Mouse (Mus musculus): ENCODE data around the gene Ccdc177.

Gene Ccdc177

DNA sequence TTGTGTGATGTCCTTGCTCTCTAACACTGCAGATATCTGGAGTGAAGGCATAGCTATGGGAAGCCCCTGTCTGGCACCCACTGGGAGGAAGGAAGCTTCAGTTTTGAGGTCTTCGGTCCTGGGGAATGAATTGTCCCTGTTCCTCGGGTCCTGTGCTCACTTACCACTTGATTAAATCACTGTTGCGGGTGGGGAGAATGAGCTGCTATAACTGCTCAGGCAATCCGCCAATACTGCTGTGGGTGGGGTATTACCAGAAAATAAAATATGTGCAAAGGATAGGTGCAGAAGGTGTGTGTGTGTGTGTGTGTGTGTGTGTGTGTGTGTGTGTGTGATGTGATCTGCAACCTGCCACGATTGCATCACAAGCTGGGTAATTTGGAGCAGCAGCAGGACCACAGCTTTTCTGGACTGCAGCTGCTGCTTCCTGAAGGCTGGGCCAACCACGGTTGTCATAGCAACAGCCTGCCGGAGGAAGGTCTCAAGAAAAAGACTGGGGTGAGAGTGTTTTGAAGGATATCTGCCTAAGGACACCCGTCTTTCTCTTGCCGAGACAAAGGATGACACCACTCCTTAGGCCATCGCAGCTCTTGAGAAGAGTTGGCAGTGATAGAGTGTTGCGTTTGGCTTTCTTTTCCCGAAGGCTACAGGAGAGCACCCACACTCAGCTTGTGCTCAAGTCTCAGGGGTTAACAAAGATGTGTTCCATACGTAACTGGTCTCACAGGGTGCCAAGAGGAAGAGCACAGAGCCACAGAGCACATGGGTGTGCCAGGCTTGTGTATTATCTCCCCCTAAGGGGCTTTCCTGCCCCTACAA is 23.8 kb downstream of the Ccdc177 start:
- no peaks in the 10 kb centered on the region for H3K36me3 ChIP-seq (ENCODE audit: control insufficient read depth, insufficient read depth, low read length, poor library complexity, severe bottlenecking)
- H3K27me3 ChIP-seq (ENCODE audit: control insufficient read depth, insufficient read depth, low read length, poor library complexity, severe bottlenecking) = no peaks in the 10 kb centered on the region; the same call in none of the 2 replicates
- no peak for DNase-seq (ENCODE audit: low read depth, low spot score)

- DNase-seq (ENCODE audit: low read depth, low spot score) = no peak
- Histone ChIP-seq H3K27me3 (ENCODE audit: control insufficient read depth, insufficient read depth, low read length, poor library complexity, severe bottlenecking) (no peaks in the 10 kb centered on the region; the same call in none of the 2 replicates), H3K36me3 (ENCODE audit: control insufficient read depth, insufficient read depth, low read length, poor library complexity, severe bottlenecking) (no peaks in the 10 kb centered on the region)
Observed at GRCm38 (mm10) chr12:80734526-80735470, 25.7 kb downstream of the Ccdc177 start.

GRCm38 (mm10) chr12:80730567-80730966 is 29.9 kb downstream of the Ccdc177 start:
- Histone ChIP-seq H3K27me3 (ENCODE audit: control insufficient read depth, insufficient read depth, low read length, poor library complexity, severe bottlenecking) (no peaks in the 10 kb centered on the region), H3K36me3 (ENCODE audit: control insufficient read depth, insufficient read depth, low read length, poor library complexity, severe bottlenecking) (no peaks in the 10 kb centered on the region)
- no peak for DNase-seq (ENCODE audit: low read depth, low spot score)

DNA sequence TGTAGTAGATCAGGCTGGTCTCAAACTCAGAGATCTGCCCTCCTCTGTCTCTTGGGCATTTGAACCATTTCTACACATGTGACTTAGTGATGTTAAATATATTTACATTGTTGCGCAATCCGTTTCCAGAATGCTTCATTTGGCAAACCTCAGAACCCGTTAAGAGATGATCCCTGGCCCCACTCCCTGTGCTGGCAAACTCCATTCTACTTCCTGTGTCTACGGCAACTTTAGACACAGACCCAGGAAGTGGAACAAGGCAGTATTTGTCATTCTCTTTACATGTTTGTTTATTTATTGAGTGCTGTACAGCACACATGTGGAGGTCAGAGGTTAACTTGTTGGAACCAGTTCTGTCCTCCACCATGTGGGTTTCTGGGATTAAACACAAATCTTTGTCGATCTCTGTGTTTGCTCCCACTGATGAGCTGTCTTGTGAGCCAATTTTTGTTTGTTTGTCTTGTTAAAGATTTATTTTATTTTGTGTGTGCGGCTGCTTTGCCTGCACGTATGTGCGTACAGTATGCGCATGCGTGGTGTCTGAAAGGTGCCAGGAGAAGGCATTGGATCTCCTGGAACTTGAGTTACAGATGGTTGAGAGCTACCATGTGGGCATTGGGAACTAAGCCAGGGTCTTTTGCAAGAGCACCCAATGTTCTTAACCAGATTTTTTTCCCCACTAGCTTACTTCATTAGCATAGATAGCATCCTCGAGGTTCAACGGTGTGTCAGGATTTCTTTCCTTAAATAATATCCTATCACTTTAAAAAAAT is 30.5 kb downstream of the Ccdc177 start:
- no peaks in the 10 kb centered on the region for H3K36me3 ChIP-seq (ENCODE audit: control insufficient read depth, insufficient read depth, low read length, poor library complexity, severe bottlenecking)
- DNase-seq (ENCODE audit: low read depth, low spot score) = no peak
- no peaks in the 10 kb centered on the region for H3K27me3 ChIP-seq (ENCODE audit: control insufficient read depth, insufficient read depth, low read length, poor library complexity, severe bottlenecking)

DNA sequence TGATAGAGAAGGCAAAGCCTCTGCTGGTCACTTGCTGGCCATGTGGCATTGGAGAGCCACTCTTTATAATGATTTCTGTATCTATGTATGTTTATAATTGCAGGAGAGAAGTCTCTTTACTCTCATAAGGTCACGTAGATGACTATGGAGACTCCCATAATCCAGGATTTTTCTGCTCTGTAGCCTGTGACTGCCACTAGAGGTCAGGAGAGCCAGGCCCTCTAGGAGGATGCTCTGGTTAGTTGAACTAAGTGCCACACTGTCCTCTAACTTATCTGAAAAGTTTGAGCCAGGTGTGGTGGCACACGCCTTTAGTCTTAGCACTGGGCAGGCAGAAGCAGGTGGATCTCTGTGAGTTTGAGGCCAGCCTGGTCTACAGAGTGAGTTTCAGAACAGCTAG is 31.7 kb downstream of the Ccdc177 start:
- H3K36me3 ChIP-seq (ENCODE audit: control insufficient read depth, insufficient read depth, low read length, poor library complexity, severe bottlenecking) = no peaks in the 10 kb centered on the region
- no peaks in the 10 kb centered on the region for H3K27me3 ChIP-seq (ENCODE audit: control insufficient read depth, insufficient read depth, low read length, poor library complexity, severe bottlenecking)
- no peak for DNase-seq (ENCODE audit: low read depth, low spot score)

- Histone ChIP-seq H3K36me3 (ENCODE audit: control insufficient read depth, insufficient read depth, low read length, poor library complexity, severe bottlenecking) (no peaks in the 10 kb centered on the region), H3K27me3 (ENCODE audit: control insufficient read depth, insufficient read depth, low read length, poor library complexity, severe bottlenecking) (no peaks in the 10 kb centered on the region)
- DNase-seq (ENCODE audit: low read depth, low spot score) = no peak
Observed at GRCm38 (mm10) chr12:80728207-80728606, 32.3 kb downstream of the Ccdc177 start.

- H3K36me3 ChIP-seq (ENCODE audit: control insufficient read depth, insufficient read depth, low read length, poor library complexity, severe bottlenecking) = no peaks in the 10 kb centered on the region
- peak; percentile 77 for DNase-seq (ENCODE audit: low read depth, low spot score)
- H3K27me3 ChIP-seq (ENCODE audit: control insufficient read depth, insufficient read depth, low read length, poor library complexity, severe bottlenecking) = no peaks in the 10 kb centered on the region
Observed at GRCm38 (mm10) chr12:80724853-80725559, 35.5 kb downstream of the Ccdc177 start.

DNA sequence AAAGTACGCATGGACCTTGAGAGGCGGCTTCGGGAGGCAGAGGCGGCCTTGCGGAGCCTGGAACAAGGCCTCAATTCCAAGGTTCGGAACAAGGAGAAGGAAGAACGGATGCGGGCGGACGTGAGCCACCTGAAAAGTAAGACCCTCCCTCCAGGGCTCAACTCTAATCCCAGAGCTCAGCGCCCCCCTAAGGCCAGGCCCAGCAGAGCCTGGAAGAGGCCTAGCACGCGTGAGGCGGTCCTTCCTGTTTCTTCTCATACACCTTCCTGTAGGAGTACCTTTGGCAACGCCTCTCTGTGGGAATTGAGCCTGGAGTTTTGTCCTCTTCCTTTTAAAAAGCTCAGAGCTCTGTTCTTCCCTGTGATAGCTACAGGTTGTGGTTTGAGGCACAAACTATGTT is 39.0 kb downstream of the Ccdc177 start:
- DNase-seq (ENCODE audit: low read depth, low spot score) = no peak

DNA sequence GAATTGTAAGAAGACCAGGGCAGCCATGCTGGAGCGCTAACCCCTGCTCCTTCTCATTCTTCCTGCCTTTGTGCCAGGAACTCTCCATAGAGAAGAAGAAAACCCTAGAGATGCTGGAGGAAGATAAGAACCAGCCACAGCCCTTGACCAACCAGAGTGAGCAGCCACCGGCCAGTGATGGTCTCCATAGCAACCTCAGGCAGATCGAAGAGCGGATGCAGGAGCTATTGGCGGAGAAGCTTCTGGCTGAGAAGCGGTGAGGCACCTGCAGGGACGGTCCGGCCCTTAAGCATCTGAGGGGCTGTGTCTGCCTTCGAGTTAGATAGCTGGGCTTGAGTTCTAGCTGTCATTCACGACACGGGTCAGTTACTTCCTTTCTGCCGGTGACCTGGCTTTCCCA is 40.0 kb downstream of the Ccdc177 start:
- Histone ChIP-seq H3K36me3 (ENCODE audit: control insufficient read depth, insufficient read depth, low read length, poor library complexity, severe bottlenecking) (no peaks in the 10 kb centered on the region), H3K27me3 (ENCODE audit: control insufficient read depth, insufficient read depth, low read length, poor library complexity, severe bottlenecking) (no peaks in the 10 kb centered on the region)
- DNase-seq (ENCODE audit: low read depth, low spot score) = no peak

More for the DNA sequence above, 39.0 kb downstream of the Ccdc177 start:
- H3K27me3 ChIP-seq (ENCODE audit: control insufficient read depth, insufficient read depth, low read length, poor library complexity, severe bottlenecking) = no peaks in the 10 kb centered on the region
- no peaks in the 10 kb centered on the region for H3K36me3 ChIP-seq (ENCODE audit: control insufficient read depth, insufficient read depth, low read length, poor library complexity, severe bottlenecking)

GRCm38 (mm10) chr12:80719141-80719540 is 41.3 kb downstream of the Ccdc177 start:
- Histone ChIP-seq H3K36me3 (ENCODE audit: control insufficient read depth, insufficient read depth, low read length, poor library complexity, severe bottlenecking) (no peaks in the 10 kb centered on the region), H3K27me3 (ENCODE audit: control insufficient read depth, insufficient read depth, low read length, poor library complexity, severe bottlenecking) (no peaks in the 10 kb centered on the region)
- DNase-seq (ENCODE audit: low read depth, low spot score) = no peak

- no peak for DNase-seq (ENCODE audit: low read depth, low spot score)
- Histone ChIP-seq H3K36me3 (ENCODE audit: control insufficient read depth, insufficient read depth, low read length, poor library complexity, severe bottlenecking) (no peaks in the 10 kb centered on the region), H3K27me3 (ENCODE audit: control insufficient read depth, insufficient read depth, low read length, poor library complexity, severe bottlenecking) (no peaks in the 10 kb centered on the region)
Observed at GRCm38 (mm10) chr12:80715915-80716314, 44.6 kb downstream of the Ccdc177 start.

- H3K36me3 ChIP-seq (ENCODE audit: control insufficient read depth, insufficient read depth, low read length, poor library complexity, severe bottlenecking) = no peaks in the 10 kb centered on the region
- no peaks in the 10 kb centered on the region for H3K27me3 ChIP-seq (ENCODE audit: control insufficient read depth, insufficient read depth, low read length, poor library complexity, severe bottlenecking)
- no peak for DNase-seq (ENCODE audit: low read depth, low spot score)
Observed at GRCm38 (mm10) chr12:80706915-80707604, 53.4 kb downstream of the Ccdc177 start.

GRCm38 (mm10) chr12:80706208-80706914 is 54.1 kb downstream of the Ccdc177 start:
- no peaks in the 10 kb centered on the region for H3K27me3 ChIP-seq (ENCODE audit: control insufficient read depth, insufficient read depth, low read length, poor library complexity, severe bottlenecking)
- DNase-seq (ENCODE audit: low read depth, low spot score) = no peak
- no peaks in the 10 kb centered on the region for H3K36me3 ChIP-seq (ENCODE audit: control insufficient read depth, insufficient read depth, low read length, poor library complexity, severe bottlenecking)

Data from splenic B cell, adult 2 months (primary cell).